Comparison of ENCODE assay signal across 11 mouse cellular contexts in the genomic region with DNA sequence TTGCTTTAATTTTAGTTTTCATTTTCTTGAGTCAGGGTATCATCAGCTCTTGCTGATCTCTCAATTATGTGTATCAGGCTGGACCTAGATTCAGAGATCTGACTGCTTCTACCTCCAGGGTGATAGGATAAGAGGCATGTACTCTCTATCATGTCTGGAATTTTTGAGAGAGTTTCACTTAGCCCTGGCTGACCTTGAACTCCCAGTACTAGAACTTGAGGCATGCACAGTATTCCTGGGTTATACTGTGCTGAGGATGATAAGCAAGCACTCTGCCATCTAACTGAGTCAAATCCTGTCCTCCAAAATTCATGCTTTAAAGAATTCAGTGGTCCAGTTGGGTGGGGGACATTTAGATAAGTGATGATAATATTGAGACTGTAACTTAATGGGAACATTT. TPM values are rescaled to one million over a fixed set of nuclear protein-coding genes. Genes with fewer than 3 reads are reported as not detected.
DNase-seq lines count a peak whose midpoint lies in the region; ATAC-seq and TF ChIP-seq lines count a peak whose summit lies in the region.
"Had no signal": no experiment of that assay in that cellular context is flagged by ENCODE, and none has a peak within 500 bp of the region (broad histone marks: within the 10 kb centered on the region; RNA-seq: fewer than 3 reads in every experiment).

No protein-coding gene starts in this region.

- no peaks in the 10 kb centered on the region for H3K9me3 ChIP-seq in heart, embryonic 14.5 days (ENCODE audit: control insufficient read depth, low read length)
- H3K9me3 ChIP-seq in midbrain, embryonic 12.5 days, result no peaks in the 10 kb centered on the region
- no peaks in the 10 kb centered on the region for H3K9me3 ChIP-seq in midbrain, postnatal 0 days (ENCODE audit: low read length)
- no peaks in the 10 kb centered on the region for H3K9me3 ChIP-seq in forebrain, embryonic 15.5 days
- H3K9me3 ChIP-seq in midbrain, embryonic 14.5 days (ENCODE audit: control insufficient read depth, low read length), result no peaks in the 10 kb centered on the region
- H3K9me3 ChIP-seq: G1E had no signal

- no peak overlapping the region for H3K27ac ChIP-seq in heart, embryonic 14.5 days (replicated peaks in 1 of 2; ENCODE audit: control insufficient read depth in 1 of 2, insufficient read depth in 1 of 2, low read depth in 2 of 2, low read length in 2 of 2)
- H3K27ac ChIP-seq in midbrain, embryonic 12.5 days (replicated peaks), result no peak overlapping the region
- H3K27ac ChIP-seq in midbrain, postnatal 0 days (ENCODE audit: low read depth, low read length), result no peak overlapping the region
- H3K27ac ChIP-seq in forebrain, embryonic 15.5 days (replicated peaks), result peak overlapping the region; percentile 99; the same call in 1 of the 2 replicates
- no peak overlapping the region for H3K27ac ChIP-seq in midbrain, embryonic 14.5 days (replicated peaks; ENCODE audit: low read depth, low read length)

- no peak for ATAC-seq in heart, embryonic 14.5 days (ENCODE audit: insufficient number of reproducible peaks, insufficient read depth, low FRiP score, low read depth)
- no peak for ATAC-seq in midbrain, embryonic 12.5 days (ENCODE audit: low FRiP score, low read depth)
- no peak for ATAC-seq in midbrain, postnatal 0 days (ENCODE audit: low FRiP score)
- no peak for ATAC-seq in forebrain, embryonic 15.5 days (replicated peaks)
- no peak for ATAC-seq in midbrain, embryonic 14.5 days (ENCODE audit: low FRiP score, low TSS enrichment)

- peaks cover 26% of the 10 kb centered on the region for H3K36me3 ChIP-seq in heart, embryonic 14.5 days (ENCODE audit: control insufficient read depth, insufficient read depth, low read length)
- peaks cover 6% of the 10 kb centered on the region; the same call in 1 of the 2 replicates for H3K36me3 ChIP-seq in midbrain, embryonic 12.5 days
- no peaks in the 10 kb centered on the region for H3K36me3 ChIP-seq in midbrain, postnatal 0 days (ENCODE audit: insufficient read depth, low read length)
- H3K36me3 ChIP-seq in forebrain, embryonic 15.5 days, result peaks cover 6% of the 10 kb centered on the region; the same call in 1 of the 2 replicates
- H3K36me3 ChIP-seq in midbrain, embryonic 14.5 days (ENCODE audit: control insufficient read depth, insufficient read depth, low read length), result peaks cover 10% of the 10 kb centered on the region

- peak overlapping the region; percentile 22; the same call in 1 of the 2 replicates for H3K9ac ChIP-seq in heart, embryonic 14.5 days (ENCODE audit: low read length)
- no peak overlapping the region for H3K9ac ChIP-seq in midbrain, embryonic 12.5 days (replicated peaks)
- H3K9ac ChIP-seq in midbrain, postnatal 0 days (replicated peaks; ENCODE audit: low read length, poor library complexity, severe bottlenecking), result no peak overlapping the region
- H3K9ac ChIP-seq in forebrain, embryonic 15.5 days (replicated peaks), result 0 out of 2 replicates have a peak overlapping the region, but pooled peaks have one; percentile 22
- H3K9ac ChIP-seq in midbrain, embryonic 14.5 days (replicated peaks; ENCODE audit: low read length), result no peak overlapping the region

- H3K4me3 ChIP-seq in heart, embryonic 14.5 days (ENCODE audit: control insufficient read depth in 1 of 2, insufficient read depth in 1 of 2, low read depth in 1 of 2, low read length in 2 of 2), result peak overlapping the region in 1 of 2 experiments; percentile 92; a peak in 1 of 4 replicates
- no peak overlapping the region; the same call in 1 of the 2 replicates for H3K4me3 ChIP-seq in midbrain, embryonic 12.5 days
- H3K4me3 ChIP-seq in midbrain, postnatal 0 days (ENCODE audit: low read depth, low read length), result no peak overlapping the region
- peak overlapping the region; percentile 90; the same call in 1 of the 2 replicates for H3K4me3 ChIP-seq in forebrain, embryonic 15.5 days
- no peak overlapping the region for H3K4me3 ChIP-seq in midbrain, embryonic 14.5 days (replicated peaks; ENCODE audit: low read depth, low read length)

- no peaks in the 10 kb centered on the region for H3K27me3 ChIP-seq in heart, embryonic 14.5 days (ENCODE audit: control insufficient read depth, insufficient read depth, low read length)
- no peaks in the 10 kb centered on the region for H3K27me3 ChIP-seq in midbrain, embryonic 12.5 days
- H3K27me3 ChIP-seq in midbrain, postnatal 0 days (ENCODE audit: insufficient read depth, low read length), result no peaks in the 10 kb centered on the region
- H3K27me3 ChIP-seq in forebrain, embryonic 15.5 days, result no peaks in the 10 kb centered on the region
- H3K27me3 ChIP-seq in midbrain, embryonic 14.5 days (ENCODE audit: control insufficient read depth, insufficient read depth, low read length), result no peaks in the 10 kb centered on the region

- H3K4me2 ChIP-seq in heart, embryonic 14.5 days (ENCODE audit: low read length), result peak overlapping the region; percentile 89
- peak overlapping the region; percentile 88 for H3K4me2 ChIP-seq in midbrain, embryonic 12.5 days (replicated peaks)
- H3K4me2 ChIP-seq in midbrain, postnatal 0 days (ENCODE audit: low read depth, low read length, poor library complexity, severe bottlenecking), result no peak overlapping the region
- H3K4me2 ChIP-seq in forebrain, embryonic 15.5 days (replicated peaks), result peak overlapping the region; percentile 84; the same call in 1 of the 2 replicates
- peak overlapping the region; percentile 86 for H3K4me2 ChIP-seq in midbrain, embryonic 14.5 days (ENCODE audit: low read length)

- DNase-seq in heart, adult 9 months (ENCODE audit: low spot score in 2 of 2), result no peak
- no peak for DNase-seq in midbrain, postnatal 0 days (ENCODE audit: low spot score)
- no peak for DNase-seq in midbrain, embryonic 14.5 days
- DNase-seq in embryo, embryonic 9.5 days (ENCODE audit: extremely low spot score), result no peak
- no peak for DNase-seq in gastrocnemius, postnatal 25 days
- DNase-seq: adrenal gland, postnatal 36 days; thymus, adult 18-20 months had no signal

- TF ChIP-seq CTCF in midbrain, postnatal 0 days (IDR thresholded peaks at IDR 0.05), result no peak

- H3K4me1 ChIP-seq in heart, embryonic 14.5 days (ENCODE audit: control insufficient read depth in 2 of 2, insufficient read depth in 2 of 2, low read length in 2 of 2), result peaks cover 0 to 13% of the 10 kb centered on the region in 2 experiments; a peak in 2 of 4 replicates
- peaks cover 11% of the 10 kb centered on the region for H3K4me1 ChIP-seq in midbrain, embryonic 12.5 days
- no peaks in the 10 kb centered on the region for H3K4me1 ChIP-seq in midbrain, postnatal 0 days (ENCODE audit: insufficient read depth, low read length)
- peaks cover 15% of the 10 kb centered on the region for H3K4me1 ChIP-seq in forebrain, embryonic 15.5 days
- H3K4me1 ChIP-seq in midbrain, embryonic 14.5 days (ENCODE audit: control insufficient read depth, insufficient read depth, low read length), result peaks cover 8% of the 10 kb centered on the region

RNA-seq across cellular contexts. Expression of a gene that starts 11.4 kb away (rescaled TPM):
- polyA plus RNA-seq in heart, embryonic 14.5 days (2014; fragmentation: Nextera tagmentation; extraction: Ambion mirVana), result 24.4 and 27.1 TPM in 2 replicates
- 64.9 and 70.4 TPM in 2 replicates for polyA plus RNA-seq in midbrain, embryonic 12.5 days (2016; fragmentation: Nextera tagmentation; extraction: Ambion mirVana)
- 22.7 and 96.5 TPM in 2 replicates for total RNA-seq in midbrain, postnatal 0 days (2014; rRNA removed)
- polyA plus RNA-seq in midbrain, postnatal 0 days (2015; fragmentation: Nextera tagmentation; extraction: Ambion mirVana), result 23.9 and 28.9 TPM in 2 replicates
- 61.9 and 66.3 TPM in 2 replicates for polyA plus RNA-seq in forebrain, embryonic 15.5 days (2015; fragmentation: Nextera tagmentation; extraction: Ambion mirVana)
- polyA plus RNA-seq in midbrain, embryonic 14.5 days (2014; fragmentation: Nextera tagmentation; extraction: Ambion mirVana), result 33.5 and 40.1 TPM in 2 replicates
- 10 to 100 TPM; 15.1 to 18.5 TPM for total RNA-seq in gastrocnemius, postnatal 25 days (2021)

RNA-seq across cellular contexts. Expression of a gene that starts 17.6 kb away (rescaled TPM):
- 4.7 and 6.4 TPM in 2 replicates for polyA plus RNA-seq in heart, embryonic 14.5 days (2014; fragmentation: Nextera tagmentation; extraction: Ambion mirVana)
- 23.8 and 26.6 TPM in 2 replicates for polyA plus RNA-seq in midbrain, embryonic 12.5 days (2016; fragmentation: Nextera tagmentation; extraction: Ambion mirVana)
- total RNA-seq in midbrain, postnatal 0 days (2014; rRNA removed), result 12.1 and 12.4 TPM in 2 replicates
- 3.5 and 4.3 TPM in 2 replicates for polyA plus RNA-seq in midbrain, postnatal 0 days (2015; fragmentation: Nextera tagmentation; extraction: Ambion mirVana)
- polyA plus RNA-seq in forebrain, embryonic 15.5 days (2015; fragmentation: Nextera tagmentation; extraction: Ambion mirVana), result 10.9 and 13.8 TPM in 2 replicates
- 9.1 and 9.4 TPM in 2 replicates for polyA plus RNA-seq in midbrain, embryonic 14.5 days (2014; fragmentation: Nextera tagmentation; extraction: Ambion mirVana)
- under 1 TPM; 0.32 to 0.54 TPM for total RNA-seq in gastrocnemius, postnatal 25 days (2021)

RNA-seq across cellular contexts. Expression of a gene that starts 28.9 kb away (rescaled TPM):
- 5.8 and 8.9 TPM in 2 replicates for polyA plus RNA-seq in heart, embryonic 14.5 days (2014; fragmentation: Nextera tagmentation; extraction: Ambion mirVana)
- 20.5 and 21.5 TPM in 2 replicates for polyA plus RNA-seq in midbrain, embryonic 12.5 days (2016; fragmentation: Nextera tagmentation; extraction: Ambion mirVana)
- total RNA-seq in midbrain, postnatal 0 days (2014; rRNA removed), result 2.4 and 3.6 TPM in 2 replicates
- polyA plus RNA-seq in midbrain, postnatal 0 days (2015; fragmentation: Nextera tagmentation; extraction: Ambion mirVana), result 9.7 and 10.3 TPM in 2 replicates
- polyA plus RNA-seq in forebrain, embryonic 15.5 days (2015; fragmentation: Nextera tagmentation; extraction: Ambion mirVana), result 14.7 and 16.6 TPM in 2 replicates
- polyA plus RNA-seq in midbrain, embryonic 14.5 days (2014; fragmentation: Nextera tagmentation; extraction: Ambion mirVana), result 7.9 and 9.2 TPM in 2 replicates
- total RNA-seq in gastrocnemius, postnatal 25 days (2021), result 1 to 10 TPM in 1 of 2 experiments, under 1 TPM in 1; 0.20 to 1.6 TPM

Comparison
In these comparisons a context has a peak if more than half of its experiments do, and no peak if none do; other contexts are left out.
1. H3K9ac ChIP-seq: peak in heart, embryonic 14.5 days (single experiment) and forebrain, embryonic 15.5 days (single experiment); none in midbrain, embryonic 12.5 days (single experiment), midbrain, postnatal 0 days (single experiment) and midbrain, embryonic 14.5 days (single experiment).